Mouse (Mus musculus): ENCODE data around the gene Azi2.

DNA sequence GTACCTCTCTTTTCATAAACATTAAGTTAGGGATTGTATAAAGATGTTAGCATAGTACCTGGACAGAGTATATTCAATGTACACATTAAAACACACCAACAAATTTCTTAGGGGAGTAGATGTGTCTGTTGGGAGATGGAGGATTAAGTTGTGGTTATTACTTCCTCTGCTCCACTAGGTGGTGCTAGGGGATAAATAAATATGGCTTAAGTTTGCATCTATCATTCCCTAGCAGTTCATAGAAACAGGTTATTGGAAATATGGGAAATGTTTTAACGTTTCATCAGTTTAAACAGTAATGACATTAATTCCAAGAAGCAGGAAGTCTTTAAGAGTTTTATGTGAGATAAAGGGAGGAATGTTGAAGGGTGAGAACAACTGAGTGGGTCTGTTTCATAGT, 13.0 kb downstream of the Azi2 start:
- TF ChIP-seq CTCF (IDR thresholded peaks at IDR 0.05; ENCODE audit: low read depth, low read length) (no peak), POLR2AphosphoS5 (IDR thresholded peaks at IDR 0.05; ENCODE audit: insufficient replicate concordance, low read depth, low read length) (no peak), TAL1 (conservative IDR thresholded peaks at IDR 0.05; ENCODE audit: low read depth, low read length) (no peak)

Data from G1E (cell line).